Mouse (Mus musculus) hindlimb bud, embryonic 11.5 days (tissue): ENCODE results near the gene Vars.

Experiments
- DNase-seq: peaks from one replicate; pipeline ENCODE4 v3.0.0-alpha.2; 2012; ENCODE audit warnings: low read depth, low spot score; ENCODE audit errors: extremely low spot score

Gene Vars

DNA sequence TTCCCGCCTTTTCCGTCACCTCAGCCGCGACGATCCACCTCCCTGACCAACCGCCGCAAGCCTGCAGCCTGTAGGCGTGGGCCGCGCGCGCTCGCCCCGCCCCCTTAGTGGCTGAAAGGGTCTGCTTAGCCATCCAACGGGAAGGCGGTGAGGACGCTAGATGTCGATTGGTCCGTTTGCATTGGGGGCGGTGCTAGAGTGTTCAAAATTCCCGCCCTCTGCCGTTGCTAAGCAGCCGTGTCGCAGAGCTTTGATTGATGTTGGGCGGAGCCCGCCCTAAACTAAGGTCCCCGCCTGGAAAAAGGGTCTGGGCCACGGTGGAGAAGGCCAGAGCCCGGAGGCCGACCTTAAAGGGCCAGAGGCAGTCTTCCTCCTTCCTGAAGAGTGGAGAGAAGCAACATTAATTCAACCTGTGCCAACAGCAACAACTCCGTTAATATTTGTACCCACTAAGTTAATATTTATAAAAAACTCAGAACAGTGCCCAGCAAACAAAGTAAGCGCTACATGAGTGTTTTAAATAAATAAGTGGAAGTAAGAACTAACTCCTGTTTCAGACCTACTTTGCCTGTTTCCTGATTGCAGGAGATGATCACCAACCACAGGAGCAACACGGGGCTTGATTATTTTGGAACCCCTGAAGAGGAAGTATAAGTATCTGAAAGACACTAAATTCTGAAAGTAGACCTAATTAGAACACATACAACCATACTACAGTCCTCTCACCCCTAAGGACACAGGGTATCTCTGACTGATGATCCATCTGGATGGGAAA lies 46.1 kb downstream of the Vars start, which contains the start of gene Msh5:
Gene Msh5, minus strand, starts transcription at position 65 of the 775 bp plus-strand sequence.
- peak; percentile 99 for DNase-seq

DNA sequence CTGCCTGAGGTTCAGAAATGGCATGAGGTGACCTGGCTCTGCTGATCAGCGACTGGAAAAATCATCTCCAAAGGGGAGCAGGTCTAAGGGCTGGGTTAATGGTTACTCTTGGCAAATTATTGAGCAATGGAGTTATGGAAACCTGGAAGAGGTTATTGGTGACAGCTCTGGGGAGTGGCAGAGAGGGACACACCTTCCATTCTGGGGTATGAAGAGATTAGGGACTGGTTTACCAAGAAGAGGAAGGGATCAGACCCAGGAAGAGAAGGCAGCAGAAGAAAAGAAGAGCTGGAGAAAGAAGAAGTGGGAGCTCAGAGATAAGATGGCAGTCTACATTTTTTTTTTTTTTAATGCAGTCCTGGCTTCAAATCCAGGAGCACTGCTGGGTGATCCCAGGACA lies 46.9 kb downstream of the Vars start:
- no peak for DNase-seq

DNA sequence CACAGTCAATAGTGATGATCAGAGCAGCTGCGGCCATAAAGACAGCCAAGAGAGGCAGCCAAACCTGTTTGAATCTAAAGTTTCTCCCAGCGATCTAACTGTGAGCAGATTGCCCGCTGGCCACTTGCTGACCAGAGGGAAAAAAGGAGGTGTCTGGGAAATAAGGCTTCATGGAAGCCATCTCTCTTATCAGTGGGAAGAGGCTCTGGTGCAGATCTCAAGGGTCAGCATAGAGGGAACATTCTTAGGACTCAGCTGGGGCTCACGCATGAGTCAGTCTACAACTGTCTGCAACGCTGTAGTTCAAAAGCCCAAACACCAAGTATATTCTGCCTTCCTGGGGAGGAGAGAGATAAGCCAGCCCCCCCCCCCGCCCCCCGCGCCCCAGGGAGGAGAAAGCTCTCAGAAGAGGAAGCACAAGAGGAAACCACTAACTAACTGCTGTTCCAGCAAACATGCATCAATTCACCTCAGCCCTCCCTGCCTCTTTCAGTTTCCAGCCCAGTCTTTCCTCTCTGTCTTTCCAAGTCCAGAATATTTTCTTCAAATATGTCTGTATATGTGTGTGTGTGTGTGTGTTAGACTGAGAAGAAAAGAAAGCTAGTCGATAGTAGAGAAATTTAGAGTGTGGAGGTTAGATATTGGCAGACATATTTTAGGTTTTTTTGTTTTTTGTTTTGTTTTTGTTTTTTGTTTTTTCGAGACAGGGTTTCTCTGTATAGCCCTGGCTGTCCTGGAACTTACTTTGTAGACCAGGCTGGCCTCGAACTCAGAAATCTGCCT lies 47.6 kb downstream of the Vars start:
- DNase-seq, result no peak

DNA sequence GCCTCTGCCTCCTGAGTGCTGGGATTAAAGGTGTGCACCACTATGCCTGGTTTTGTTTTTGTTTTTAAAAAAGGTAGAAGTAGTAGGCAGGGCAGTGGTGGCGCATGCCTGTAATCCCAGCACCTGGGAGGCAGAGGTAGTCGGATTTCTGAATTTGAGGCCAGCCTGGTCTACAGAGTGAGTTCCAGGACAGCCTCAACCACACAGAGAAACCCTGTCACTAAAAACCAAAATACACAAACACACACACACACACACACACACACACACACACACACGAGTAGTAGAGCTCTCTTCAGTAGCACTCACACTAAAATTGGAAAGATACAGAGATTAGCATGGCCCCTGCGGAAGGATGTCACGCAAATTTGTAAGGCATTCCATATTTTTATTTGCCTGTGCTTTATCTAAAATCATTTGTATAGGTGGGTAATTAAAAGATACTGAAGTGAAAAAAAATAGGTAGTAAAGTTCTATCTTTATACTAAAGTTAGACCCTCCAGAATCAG lies 48.2 kb downstream of the Vars start:
- no peak for DNase-seq

DNA sequence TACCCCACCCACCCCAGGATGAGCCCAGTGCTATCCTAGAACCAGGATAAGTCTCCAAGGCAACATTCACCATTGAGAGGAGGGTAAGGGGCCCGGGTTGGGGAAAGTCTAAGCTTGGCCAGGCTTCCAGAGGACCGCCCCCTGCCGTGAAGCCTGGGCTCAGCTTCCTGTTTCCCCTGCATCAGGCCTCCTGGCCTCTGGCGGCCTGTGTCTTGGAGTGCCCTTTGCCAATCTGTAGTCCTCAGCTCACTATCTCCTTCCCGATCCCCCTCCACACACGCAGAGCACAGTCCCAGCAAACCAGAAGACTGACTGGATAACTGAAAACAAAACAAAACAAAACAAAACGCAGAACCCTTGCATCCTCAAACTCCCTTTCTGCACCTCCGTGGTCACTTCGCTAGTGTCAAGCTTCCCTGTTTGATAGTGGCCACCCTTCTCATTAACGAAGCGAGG lies 48.8 kb downstream of the Vars start, which contains the start of gene Clic1:
Gene Clic1, plus strand, starts transcription at position 406 of the 456 bp plus-strand sequence.
- DNase-seq, result no peak

DNA sequence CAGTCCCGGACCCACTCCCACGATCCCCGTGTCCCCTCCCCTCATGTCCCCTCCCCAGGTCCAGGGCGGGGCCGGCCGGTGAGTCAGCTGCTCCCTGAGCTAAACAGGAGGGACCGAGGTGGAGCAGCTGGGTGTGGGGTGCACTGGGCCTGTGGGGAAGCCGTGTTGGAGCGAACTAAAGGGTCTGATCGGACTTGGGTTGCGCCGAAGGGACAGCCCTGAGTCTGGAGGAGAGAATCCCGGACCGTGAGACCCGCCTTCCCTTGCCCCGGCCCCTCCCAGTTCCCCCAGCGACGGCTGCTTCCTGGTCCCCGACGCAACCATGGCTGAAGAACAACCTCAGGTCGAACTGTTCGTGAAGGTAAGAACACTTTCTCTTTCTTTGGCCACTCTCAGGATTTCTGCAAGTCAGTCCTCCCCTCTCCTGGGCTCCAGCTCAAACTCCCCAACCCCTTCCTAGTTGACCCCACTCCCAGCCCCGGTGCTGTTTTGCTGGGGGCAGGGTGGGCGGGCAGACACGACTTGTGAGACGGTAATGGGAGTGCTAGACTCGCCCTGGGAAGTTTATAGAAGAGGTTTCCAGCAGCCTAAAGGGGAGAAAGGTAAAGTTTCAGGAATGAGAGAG lies 49.5 kb downstream of the Vars start:
- DNase-seq, result no peak

DNA sequence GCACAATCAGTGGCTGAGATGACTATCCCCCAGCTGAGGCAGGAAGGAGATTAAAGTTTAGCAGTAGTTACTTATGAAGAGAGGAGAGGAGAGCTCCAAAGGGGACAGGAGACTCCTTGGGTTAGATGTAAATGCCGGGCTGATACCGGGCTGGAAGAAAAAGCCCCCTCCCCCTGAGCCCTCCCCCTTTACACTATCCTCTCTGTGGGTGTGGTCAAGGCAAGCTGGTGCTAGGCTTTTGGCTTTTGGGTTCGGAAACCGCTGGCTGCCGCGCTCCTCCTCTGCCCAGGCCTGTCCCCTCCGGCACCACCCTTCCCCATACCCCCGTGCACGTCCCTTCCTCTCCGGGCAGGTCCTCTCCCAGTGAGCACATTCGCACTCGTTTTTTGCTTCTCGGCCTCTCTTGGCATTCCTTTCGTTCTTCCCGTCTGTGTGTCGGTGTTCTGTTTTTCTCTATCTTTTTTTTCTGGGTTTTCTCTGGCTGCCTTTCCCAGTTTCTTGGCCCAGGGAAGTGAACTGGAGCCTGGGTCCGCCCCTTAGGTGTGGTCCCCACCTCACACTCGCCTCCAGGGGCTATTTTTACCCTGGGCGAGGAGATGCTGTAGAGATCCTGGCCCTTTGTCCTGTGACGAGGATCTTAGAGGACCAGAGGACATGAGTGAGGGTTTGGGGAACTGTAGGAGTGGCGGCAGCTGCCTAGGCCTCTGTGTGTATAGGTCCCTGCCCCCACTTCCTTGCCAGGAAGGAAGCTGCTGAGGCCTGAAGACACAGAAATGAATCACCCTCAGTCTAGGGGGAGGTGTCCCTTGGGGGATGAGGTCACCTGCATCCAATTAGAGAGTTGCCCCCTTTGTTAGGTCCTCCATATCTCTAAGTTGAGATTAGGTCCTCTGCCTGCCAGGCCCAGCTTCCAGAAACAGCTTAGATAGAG lies 50.6 kb downstream of the Vars start:
- no peak for DNase-seq

DNA sequence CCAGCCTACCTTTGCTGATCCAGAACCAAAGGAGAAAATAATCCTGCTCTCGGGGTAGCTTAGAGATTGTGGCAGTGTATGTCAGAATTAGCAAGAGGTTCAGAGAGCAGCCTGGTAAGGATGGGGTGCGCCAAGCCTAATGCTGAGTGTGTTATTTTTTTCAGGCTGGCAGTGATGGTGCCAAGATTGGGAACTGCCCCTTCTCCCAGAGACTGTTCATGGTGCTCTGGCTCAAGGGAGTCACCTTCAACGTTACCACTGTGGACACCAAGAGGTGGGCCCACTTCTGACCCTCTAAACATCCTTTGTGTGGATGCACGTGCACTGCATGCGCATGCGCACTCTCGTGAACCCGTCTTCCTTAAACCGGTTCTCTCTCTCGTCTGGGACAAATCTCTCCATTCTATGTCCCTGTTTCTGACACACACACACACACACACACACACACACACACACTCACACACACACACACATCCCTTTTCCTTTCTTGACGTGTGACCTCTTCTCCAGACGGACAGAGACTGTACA lies 51.5 kb downstream of the Vars start:
- no peak for DNase-seq

DNA sequence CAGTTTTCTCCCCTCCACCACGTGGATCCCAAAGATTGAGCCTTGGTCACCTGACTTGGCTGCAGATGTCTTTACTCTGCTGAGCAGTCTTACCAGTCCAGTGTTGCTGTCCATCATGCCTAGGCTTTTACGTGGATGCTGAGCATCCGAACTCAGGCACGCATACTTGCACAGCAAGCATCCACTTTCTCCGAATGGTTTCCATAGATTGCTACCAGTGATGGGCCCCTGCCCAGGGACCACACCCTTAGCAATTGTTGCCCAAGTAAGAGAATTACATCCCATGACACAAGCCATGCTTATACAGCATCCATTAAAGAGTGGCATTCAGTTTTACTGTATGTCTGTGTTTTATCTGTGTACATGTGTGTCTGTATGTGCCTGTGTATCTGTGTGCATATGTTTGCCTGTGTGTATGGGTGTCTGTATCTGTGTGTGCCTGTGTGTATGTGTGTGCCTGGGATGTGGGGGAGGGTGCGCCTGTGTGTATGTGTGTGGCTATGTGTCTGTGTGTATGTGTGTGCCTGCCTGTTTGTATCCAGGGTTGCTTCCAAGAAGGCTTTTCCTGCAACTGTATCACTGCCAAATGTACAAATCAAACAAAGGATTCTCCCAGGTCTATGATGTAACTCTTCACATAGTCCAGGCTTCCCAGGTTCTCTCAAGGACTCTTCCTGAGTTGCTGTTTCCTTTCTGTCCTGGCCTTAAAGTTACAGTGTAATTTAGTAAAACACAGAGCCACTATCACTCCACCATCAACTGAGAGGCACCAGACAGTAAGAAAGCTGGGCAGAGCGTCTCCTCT lies 55.1 kb downstream of the Vars start:
- DNase-seq, result no peak

DNA sequence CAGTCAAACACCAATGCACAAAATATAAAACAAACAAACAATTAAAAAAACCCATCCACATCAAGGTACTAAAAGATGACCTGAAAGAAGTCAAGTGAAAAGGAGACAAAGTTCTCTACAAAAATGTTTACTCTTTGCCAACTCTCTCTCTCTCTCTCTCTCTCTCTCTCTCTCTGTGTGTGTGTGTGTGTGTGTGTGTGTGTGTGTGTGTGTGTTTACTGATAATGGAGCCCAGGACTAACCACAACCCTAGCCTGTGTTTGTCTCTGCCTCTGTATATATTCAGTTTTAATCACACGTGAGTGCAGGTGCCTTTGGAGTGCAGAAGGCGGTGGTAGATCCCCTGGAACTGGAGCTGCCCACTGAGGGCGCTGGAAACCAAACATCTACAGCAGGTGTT lies 56.3 kb downstream of the Vars start:
- DNase-seq, result no peak

DNA sequence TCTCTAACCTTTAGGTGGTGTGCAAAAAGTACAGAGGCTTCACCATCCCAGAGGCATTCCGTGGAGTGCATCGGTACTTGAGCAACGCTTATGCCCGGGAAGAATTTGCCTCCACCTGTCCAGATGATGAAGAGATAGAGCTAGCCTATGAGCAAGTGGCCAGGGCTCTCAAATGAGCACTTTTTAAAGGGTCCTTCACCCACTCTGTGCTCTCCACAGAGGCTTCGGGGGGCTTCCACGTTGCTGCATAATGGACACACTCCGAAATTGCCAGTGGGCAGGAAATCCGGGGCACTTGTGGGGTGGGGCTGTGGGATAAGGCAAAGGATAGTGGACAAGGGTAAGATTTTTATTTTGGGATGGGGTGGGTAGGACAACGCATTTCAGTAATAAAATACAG lies 57.5 kb downstream of the Vars start:
- DNase-seq, result no peak

DNA sequence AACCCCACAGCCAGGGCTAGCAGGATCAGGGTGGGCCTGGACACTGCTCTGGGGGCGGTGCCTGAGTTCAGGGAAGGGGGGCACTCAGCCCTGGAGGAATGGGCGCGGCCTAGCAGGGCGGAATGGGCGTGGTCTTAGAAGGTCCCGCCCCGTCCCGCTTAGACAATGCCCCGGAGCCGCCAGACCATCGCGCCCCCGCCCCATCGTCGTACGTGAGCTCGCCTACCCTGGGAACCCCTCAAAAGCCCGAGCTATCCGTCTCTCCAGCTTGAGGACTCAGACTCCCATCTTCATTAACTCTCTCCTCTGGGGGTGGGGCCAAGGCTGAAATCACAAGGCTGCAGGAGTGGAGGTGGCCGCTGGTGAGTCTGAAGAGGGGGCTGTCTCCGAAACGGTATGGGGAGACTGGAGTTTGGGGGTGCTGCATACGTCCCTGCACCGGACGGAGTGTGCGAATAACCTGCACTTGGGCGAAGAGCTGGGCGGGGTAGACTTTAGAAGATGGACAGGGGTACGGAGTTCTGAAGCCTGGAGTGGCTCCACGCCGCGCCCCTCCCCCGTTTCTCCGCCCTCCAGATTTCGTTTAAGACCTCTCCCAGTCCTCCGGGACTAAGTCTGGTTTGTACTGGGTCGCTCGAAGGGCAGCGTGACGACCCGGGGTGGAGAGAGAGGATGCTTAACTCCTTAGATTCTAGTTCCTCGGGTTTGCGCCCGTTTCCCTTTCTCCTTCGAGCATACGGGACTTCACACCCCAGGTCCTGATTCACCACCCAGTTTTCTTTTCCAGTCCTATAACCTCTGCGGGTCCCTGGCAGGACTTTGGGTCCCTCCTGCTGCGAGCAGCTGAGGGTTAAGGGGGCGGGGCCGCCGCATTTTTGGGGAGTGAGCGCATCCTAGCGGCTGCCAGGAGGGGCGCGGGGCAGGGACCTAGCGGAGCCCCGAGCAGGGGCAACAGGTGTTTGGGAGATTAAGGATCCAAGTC lies 58.4 kb downstream of the Vars start, which contains the start of gene Ddah2:
Gene Ddah2, plus strand, starts transcription at position 125 of the 982 bp plus-strand sequence.
- DNase-seq, result peak; percentile 52

DNA sequence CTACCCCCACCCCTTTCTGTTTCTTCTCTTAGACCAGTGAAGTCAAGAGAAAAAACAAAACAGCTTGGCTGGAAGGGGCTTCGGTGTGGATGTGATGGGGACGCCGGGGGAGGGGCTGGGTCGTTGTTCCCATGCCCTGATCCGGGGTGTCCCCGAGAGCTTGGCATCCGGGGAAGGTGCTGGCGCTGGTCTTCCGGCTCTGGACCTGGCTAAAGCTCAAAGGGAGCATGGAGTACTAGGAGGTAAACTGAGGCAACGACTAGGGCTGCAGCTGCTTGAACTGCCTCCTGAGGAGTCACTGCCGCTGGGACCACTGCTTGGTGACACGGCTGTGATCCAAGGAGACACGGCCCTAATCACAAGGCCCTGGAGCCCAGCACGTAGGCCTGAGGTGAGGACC lies 59.3 kb downstream of the Vars start:
- DNase-seq, result no peak

DNA sequence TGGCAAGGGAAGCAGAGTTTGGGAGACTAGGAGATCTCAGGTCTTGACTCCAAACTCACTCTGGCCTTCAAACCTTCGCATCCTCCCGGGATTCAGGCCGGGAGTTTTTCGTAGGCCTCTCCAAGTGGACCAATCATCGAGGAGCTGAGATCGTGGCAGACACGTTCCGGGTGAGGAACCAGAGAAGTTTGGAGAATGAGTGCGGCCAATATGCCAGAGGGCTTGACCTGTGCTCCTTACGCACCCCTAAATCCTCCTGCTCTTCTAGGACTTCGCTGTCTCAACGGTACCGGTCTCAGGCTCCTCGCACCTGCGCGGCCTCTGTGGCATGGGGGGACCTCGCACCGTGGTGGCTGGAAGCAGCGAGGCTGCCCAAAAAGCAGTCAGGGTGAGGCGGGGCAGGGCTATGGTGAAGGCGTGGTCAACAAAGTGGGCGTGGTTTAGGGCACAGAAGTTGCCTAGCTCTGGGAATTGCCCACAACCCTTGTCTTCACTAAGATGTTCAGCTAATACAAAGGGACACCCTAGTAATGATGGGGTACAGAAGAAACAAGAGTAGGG lies 60.0 kb downstream of the Vars start:
- no peak for DNase-seq

DNA sequence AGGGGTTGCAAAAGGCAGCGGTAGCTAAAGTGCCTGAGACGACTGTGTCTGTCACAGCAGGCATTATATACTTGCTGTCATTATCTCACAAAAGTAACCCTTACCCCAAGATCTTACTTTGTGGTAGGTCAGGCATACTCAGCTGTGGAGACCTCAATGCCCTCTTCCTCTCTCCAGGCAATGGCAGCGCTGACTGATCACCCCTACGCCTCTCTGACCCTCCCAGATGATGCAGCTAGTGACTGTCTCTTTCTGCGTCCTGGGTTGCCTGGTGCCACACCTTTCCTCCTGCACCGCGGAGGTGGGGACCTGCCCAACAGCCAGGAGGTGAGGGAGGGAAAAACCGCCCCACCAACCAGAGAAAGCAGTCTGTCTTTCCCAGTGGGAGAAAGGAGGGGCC lies 60.5 kb downstream of the Vars start:
- DNase-seq, result no peak

DNA sequence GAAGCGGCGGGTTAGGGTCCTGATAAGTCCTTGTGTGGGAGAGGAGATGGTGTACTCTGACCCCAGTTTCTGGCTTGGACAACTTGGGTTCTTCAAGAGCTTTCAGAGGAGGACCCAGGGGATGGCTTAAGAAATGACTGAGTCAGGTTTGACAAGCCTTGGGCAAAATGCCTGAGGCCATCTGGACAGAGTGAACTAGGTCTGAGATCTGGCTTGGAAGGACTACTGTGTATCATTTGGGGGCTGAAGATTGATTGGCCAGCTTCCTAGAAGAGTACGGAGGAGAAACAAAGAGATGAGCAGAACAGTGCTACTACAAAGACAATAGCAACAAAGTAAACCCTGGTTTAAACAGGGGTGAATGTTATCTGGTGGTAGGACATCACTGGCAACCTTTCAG lies 62.7 kb downstream of the Vars start:
- DNase-seq, result no peak

DNA sequence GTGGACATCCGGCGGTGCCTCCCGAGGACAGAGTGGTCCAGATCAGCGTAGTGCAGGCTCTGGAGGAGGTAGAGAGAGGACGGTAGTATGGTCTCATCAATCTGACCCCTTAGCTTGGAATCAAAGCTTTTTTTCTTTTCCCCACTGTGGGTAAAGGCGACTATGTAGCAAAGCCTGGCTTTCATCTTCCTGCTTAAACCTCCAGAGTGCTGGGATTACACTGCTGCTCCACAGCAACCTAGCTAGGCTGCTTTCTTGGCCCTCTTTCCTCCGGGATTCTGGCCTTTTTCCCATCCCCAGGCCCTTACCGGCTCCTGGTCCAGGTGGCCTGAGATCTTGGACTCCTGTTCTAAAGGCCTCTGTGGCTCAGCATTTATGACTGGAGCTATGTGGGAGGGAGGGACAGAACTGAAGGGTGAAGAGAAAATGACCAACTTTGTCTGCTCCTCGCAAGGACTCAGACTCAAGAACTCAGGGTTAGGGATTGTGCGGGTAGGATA lies 63.6 kb downstream of the Vars start:
- no peak for DNase-seq
